Mouse (Mus musculus) inflammation-experienced regulatory T-cells, adult 6 months (primary cell): ENCODE measurements around the gene Ppp6c. TPM values are rescaled to one million over a fixed set of nuclear protein-coding genes. Genes with fewer than 3 reads are reported as not detected.

ENCODE experiments used
- polyA plus RNA-seq, 3 experiments: library from polyadenylated mRNA; unstranded; fragments of 100-300 nt; shearing (Covaris generic); gene quantifications; one replicate each; pipeline ENCODE4 v1.2.1; 2017

Ppp6c gene
- polyA plus RNA-seq, 3 experiments from 2014 or later, result 113 to 155 (median 122) TPM

Other genes with a start within 250 kb of the Ppp6c start
- 1 to 10 TPM in 1 of 3 experiments, under 1 TPM in 2; 0.28 to 1.5 (median 0.63) TPM for gene Wdr38, start 229.0 kb downstream of the Ppp6c start, polyA plus RNA-seq
- 100 to 1,000 TPM; 111 to 141 (median 119) TPM for gene Arpc5l, start 221.1 kb downstream of the Ppp6c start, polyA plus RNA-seq
- gene Rpl35, start 220.8 kb downstream of the Ppp6c start, polyA plus RNA-seq, result 1,000 to 10,000 TPM; 1,176 to 2,203 (median 2,023) TPM
- 10 to 100 TPM; 24.0 to 38.2 (median 35.3) TPM for gene Golga1, start 160.9 kb downstream of the Ppp6c start, polyA plus RNA-seq
- 10 to 100 TPM in 2 of 3 experiments, 1 to 10 TPM in 1; 9.7 to 21.0 (median 14.3) TPM for gene Scai, start 35.7 kb downstream of the Ppp6c start, polyA plus RNA-seq